Mouse (Mus musculus): ENCODE measurements around the gene Akt2.
A peak's percentile ranks its signal among the peaks of the same experiment; 100 is the strongest.

The Akt2 gene

DNA sequence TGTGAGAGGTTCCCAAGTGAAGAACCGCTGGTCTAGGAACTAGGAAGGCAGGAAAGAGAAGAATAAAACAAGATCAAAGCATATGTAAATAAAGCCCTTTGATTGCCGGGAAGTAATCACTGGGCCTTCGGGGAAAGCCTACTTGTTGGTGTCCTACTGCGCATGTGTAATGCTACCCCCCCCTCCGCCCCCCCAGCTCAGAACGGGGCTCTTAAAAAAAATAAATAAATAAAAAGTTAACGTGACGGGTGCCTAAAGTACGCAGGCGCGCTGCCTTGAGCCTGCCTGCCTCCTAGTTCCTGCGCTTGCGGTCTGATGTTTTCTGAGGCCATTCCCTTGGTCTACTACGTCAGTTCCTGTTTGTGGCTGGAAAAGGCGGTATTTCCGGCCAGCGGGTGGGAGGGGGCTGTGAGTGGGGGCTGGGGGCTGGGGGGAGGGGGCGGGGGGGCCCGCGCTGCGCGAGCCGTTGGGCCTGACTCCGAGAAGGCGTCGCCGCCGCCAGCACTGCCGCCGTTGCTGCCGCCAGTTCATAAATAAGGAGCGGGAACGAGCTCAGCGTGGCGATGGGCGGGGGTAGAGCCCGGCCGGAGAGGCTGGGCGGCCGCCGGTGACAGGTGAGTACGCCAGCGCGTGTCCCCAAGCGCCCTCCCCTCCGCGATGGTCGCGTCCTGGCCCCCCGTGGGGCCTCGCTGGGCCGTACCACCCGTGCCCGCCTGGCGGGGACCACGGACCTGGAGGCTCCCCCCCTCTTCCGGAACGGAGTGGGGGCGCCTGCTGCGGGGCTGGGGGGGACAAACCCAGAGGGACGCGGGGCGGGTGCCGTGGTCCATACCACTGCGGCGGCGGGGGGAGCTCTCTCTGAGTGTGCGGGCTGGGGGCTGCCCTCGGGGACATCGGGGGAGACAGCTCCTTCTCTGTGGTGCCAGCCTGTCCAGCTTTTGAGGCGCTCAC is at the start of gene Akt2:
Gene Akt2, plus strand, starts transcription at position 287 of the 951 bp plus-strand sequence.
- DNase-seq (ENCODE audit: low read depth, low spot score): peak; percentile 83

DNA sequence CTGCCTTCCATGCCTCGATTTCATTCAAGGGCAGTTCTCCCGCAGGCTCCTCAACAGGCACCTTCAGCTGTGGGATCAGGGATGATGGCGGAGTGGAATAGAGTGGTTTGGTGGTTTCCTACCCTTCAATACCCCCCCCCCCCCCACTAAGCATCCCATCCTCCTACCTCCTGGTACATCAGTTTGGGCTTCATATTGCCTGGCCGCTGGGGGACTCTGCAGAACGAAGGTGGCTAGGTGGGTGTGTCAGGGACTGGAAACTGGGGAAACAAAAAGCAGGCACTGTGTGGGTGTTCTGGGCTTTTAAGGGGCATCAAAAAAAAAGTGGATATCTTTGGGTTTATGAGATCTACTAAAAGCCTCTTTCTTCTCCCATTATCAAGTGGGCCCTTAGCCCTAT is 49.4 kb upstream of the Akt2 start:
- DNase-seq (ENCODE audit: low read depth, low spot score): no peak

DNA sequence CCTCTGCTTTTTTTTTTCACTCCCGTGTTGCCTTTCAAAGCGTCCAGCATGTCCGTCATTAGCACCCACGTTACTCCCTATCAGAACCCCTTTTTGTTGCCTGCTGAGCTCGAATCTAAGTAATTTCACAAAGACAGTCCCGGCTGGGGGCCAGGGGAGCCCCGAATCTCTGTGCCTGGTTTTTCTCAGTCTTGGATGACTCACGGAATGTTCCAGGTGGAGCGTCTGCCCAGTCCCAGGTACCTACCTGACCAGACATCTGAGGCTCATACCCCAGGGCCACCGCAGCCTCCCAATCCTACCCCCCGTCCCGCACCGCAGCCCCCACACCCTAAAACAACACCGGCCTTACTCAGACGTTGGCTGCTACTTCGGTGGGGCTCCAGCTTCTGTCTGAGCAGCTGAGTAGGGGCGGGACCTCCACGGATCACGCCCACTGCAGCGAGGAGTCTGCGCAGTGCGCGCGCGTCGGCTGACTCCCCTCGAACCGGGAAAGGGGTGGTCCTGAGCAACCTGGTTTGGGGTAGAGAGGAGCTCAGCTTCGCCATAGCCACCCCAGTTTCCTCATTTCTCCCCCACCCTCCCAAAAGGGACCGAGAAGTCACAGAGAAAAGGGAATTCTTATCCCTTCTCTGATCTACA is 48.8 kb upstream of the Akt2 start:
- DNase-seq (ENCODE audit: low read depth, low spot score): peak; percentile 50

DNA sequence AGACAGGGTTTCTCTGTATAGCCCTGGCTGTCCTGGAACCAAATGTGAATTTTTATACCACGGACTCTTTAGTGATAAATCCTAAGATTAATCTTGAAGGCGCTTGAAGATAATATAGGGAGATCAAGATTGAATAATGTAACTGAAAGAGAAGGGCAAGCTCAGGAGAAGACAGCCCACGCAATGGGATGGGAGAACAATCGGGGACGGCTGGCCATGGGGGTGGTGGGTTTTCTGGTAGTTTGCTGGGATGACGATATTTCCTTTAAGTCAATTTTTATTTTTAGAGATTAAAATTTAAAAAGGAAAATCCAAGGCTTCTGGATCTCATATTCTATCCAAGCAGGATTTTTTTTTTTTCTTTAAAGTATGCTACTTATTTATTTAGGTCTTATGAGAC is 48.3 kb upstream of the Akt2 start:
- no peak for DNase-seq (ENCODE audit: low read depth, low spot score)

DNA sequence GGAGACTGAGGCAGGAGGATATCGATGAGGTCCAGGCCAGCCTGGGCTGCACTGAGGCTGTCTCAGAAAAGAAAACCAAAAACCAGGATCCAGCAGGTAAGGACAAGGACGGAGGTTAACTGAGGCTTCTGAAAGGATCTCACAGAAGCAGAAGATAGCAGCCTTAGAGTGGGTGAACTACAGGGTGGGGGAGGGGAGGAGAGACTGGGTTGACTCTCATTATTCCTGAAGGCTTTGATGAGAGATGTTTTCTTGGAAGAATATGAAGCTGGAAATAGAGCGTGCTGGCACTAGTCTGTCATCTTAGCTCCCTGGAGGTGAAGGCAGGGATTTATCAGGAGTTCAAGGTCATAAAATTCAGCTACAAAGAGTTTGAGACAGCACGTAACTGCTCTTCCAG is 47.5 kb upstream of the Akt2 start:
- DNase-seq (ENCODE audit: low read depth, low spot score): no peak

DNA sequence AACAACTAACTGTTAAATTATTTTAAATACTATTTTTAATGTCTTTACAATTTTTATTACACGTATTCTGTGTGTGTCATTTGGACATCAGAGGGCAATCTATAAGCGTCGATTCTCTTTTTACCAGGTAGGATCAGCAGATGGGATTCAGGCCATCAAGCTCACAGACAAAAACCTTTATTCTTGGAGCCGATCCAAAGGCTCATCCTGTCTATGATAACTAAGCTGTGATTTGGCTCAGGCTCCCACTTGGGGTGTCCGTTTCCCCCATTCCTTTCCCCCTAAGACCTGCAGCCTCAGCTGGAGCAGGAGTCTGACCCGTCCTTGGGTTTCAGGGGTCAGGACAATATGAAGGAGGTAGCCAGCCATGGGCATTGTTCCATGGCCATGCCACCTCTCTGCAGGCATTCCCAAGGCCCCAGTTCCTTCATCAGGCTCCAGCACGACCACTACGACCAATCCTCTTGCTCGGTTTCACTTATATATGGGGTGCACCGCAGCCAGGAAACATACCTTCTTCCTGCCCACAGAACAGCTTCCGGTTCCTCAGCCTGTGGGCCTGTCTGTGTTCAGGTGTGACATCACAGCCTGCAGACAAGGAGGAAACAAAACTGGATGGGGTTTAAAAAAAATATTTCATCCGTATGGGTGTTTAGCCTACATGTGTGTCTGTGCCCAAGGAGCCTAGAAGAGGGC is 46.5 kb upstream of the Akt2 start:
- no peak for DNase-seq (ENCODE audit: low read depth, low spot score)

DNA sequence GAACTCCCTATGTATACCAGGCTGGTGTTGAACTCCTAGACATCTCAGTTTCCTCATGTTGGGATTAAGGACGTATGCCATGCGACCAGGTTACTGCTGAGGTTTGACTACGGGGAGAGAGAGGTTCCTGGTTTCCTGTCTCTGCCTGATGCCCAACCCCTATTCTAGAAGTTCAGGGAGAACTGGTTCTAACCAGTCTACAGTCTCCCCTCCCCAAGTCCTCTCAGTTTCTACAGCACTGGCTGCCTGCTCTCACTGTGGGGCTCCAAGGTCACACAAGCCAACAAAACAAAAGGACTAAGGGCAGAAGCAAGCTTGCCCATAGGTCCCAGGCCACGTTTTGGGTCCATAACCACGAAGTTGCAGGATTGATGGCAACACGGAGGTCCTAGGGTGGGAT is 41.8 kb upstream of the Akt2 start:
- DNase-seq (ENCODE audit: low read depth, low spot score): peak; percentile 61

DNA sequence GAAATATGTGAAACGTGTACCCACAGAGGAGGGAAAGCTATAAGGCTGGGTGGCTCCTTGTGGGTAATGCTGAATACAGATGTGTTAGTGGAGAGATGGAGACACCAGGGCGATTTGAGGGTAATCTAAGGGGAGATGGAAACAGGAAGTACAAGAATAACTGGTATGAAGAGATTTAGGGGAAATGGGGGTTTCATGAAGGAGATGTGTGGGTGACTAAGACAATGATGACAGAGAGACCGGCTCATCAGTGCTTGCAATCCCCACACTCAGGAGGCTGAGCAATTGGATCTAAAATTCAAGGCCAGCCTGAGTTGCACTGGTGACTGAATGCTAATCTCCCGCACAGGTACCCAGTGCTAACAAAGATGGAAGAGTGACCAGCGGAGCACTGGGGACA is 39.3 kb upstream of the Akt2 start:
- DNase-seq (ENCODE audit: low read depth, low spot score): no peak

DNA sequence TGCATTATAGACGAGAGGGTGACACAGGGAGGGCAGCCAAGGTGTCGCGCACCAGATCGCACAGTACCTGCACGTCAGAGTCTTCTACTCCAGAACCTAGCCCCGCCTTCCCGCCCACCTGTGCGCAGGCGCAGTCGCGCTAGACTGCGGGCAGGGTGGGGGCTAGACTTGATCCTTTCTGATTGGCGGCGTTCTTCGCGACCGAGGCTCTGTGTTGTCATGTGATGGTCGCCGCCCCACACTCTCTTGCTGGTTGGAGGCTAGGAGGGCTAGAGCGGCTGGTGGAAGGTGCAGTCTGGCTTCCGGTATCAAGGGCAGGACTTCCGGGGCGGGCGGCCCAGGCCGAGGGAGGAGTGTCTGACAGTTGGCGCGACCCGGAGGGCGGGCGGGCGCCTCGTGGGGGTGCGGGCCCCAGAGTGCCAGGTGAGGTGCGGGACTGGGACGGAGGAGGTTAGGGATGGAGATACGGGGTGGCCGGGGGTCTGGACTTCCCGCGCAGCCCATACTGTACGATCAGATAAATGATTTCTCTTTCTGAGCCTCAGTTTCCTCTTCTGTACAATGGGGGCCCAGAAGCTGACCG is 38.3 kb upstream of the Akt2 start, which contains the start of the genes Pld3 and 2310022A10Rik:
Gene Pld3, minus strand, starts transcription at position 288 of the 583 bp plus-strand sequence.
Gene 2310022A10Rik, plus strand, starts transcription at position 303 of the 583 bp plus-strand sequence.
- peak; percentile 94 for DNase-seq (ENCODE audit: low read depth, low spot score)

DNA sequence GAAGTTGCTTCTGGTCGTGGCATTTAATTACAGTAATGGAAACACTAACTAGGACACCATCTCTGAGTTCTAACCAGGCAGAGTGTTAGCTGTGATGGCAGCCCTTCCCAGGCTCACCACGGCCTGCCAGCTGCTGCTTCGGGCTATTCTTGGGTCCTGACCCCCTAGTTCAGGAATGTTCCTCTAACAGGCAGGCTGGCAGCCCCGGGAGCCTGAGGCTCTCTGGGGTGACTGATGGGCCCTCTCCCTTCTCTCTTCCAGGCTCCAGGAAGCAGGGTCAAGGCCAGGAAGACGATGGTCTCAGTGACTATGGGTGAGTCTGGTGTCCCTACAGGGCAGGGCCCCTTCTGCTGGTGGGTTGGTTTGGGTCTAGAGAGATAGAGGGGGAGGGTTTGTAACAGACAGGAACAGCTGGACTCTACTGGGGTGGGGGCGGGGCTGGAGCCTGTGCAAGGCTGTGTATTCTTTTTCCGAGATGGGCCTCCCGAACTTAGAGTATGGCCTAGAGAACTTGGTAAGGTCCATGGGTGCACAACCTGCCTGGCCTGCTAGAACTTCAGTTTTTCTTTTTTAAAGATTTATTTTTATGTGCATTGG is 31.0 kb upstream of the Akt2 start:
- no peak for DNase-seq (ENCODE audit: low read depth, low spot score)

DNA sequence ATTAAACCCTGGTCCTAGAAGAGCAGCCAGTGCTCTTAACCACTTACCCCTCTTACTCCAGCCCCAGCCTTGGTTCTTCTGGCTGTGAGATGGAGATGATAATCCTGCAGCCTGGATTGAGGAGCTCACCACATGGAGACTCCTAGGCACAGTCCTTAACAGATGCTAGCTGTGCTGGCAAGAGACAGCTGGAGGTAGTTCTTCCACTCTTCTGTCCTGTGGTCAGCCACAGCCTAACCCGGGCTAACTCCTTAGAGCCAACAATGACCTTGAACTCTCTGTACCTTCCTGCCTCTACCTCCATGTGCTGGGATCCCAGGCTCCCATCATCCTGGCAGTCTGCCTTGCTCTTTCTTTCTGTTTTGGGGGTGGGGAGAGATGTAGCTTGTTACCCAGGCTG is 30.4 kb upstream of the Akt2 start:
- no peak for DNase-seq (ENCODE audit: low read depth, low spot score)

DNA sequence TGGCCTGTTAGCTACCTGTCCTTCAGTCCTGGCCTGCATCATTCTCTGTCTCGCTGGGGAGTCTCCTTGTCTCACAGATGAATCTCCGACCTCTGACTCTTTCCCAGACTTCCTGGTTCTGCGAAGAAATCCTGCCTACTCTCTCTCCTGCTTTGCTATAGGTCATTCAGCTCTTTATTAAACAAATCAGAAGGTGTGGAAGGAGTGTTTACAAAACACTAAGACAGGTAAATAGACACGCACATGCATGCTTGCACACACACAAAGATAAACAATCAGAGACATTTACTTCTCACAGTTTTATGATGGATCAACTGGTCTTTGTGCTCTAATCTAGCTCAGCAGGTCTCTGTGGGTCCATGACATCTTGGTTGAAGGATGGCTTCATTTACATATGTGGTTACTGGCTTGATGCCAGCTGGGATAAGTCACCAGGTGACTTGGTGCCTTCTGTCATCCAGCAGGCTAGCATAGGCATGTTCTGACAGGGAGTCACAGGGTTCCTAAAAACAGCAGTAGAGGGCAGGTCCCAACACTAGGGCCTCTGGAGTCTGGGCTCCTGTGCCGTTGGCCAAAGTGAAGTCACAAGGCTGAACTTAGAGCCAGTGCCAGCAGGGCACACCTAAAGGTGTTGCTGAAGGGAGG is 21.6 kb upstream of the Akt2 start:
- no peak for DNase-seq (ENCODE audit: low read depth, low spot score)

DNA sequence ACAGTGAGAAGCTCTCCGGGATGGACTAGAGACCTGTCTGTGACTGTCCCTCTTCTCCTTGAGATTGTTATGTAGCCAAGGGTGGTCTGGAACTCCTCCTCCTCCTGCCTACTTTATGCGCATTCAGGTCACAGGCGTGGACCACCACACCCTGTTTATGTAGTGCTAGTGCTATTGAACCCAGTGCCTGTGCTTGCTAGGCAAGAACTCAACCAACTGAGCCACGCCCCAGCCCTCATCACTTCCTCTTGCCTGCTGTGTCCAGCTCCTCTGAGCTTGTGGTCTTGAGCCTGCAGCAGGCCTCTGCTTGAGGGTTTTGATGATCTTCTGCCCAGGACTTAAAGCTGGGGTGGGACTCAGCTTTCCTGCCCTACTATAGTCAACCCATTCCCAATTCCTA is 19.2 kb upstream of the Akt2 start:
- DNase-seq (ENCODE audit: low read depth, low spot score): peak; percentile 40

DNA sequence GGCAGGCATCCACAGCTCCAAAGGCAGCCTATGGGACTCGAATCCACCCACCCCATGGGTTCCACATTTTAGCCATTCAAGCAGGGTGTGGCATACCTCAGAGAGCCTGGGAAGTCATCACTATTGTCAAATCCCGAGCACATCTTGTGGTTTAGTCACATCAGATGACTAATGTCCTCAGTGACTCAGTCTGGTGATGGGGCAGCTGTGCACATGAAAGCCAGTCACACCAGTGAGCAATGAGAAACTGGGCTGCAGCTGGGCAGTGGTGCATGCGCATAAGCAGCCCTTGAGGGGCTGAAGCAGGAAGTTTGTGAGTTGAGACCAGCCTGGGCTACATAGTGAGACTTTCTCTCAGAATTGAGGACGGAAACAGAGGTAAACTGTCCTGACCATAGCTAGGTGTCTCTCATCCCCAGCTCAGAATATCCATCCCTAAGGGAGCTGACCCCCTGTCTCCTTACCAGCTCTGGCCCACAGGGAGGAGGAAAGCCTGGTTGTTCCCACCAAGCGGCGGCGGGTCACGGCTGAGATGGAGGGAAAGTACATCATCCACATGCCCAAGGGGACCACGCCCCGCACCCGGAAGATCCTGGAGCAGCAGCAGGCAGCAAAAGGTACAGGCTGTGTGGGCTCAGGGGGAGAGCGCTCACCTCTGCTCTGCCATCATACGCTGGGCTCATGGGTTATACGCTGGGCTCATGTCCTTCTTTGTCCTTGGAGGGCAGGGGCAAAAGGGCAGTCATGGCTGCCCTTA is 17.1 kb upstream of the Akt2 start:
- DNase-seq (ENCODE audit: low read depth, low spot score): no peak

DNA sequence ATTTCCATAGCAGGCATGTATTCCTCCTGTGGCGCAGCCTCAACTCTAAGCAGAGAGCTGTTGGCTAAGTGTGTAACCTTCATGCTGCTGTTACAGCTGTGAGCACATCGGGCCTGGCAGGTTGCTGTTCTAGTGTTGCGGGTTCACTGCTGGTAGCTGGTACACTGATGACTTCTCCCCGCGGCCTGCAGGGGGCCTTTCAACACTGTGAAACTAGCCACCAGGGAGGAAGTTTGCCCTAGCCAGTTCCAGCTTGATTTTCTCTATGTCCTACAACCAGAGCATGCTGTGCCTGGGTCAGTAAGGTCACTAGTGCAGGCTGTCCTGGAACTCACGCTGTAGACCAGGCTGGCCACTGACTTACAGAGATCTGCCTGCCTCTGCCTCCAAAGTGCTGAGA is 14.4 kb upstream of the Akt2 start:
- DNase-seq (ENCODE audit: low read depth, low spot score): no peak

DNA sequence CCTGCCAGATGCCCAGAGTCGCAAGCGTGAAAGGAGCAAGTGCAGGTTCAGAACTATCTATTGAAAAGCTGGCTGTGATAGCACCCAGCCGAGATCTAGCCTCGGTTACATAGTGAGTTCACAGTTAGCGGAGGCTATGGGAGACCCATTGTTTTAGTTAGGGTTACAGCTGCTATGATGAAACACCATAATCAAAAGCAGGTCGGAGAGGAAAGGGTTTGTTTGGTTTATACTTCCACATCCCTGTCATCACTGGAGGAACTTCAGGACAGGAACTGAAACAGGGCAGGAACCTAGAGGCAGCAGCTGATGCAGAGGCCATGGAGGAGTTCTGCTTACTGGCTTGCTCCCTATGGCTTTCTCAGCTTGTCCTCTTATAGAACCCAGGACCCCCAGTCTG is 13.8 kb upstream of the Akt2 start:
- no peak for DNase-seq (ENCODE audit: low read depth, low spot score)

DNA sequence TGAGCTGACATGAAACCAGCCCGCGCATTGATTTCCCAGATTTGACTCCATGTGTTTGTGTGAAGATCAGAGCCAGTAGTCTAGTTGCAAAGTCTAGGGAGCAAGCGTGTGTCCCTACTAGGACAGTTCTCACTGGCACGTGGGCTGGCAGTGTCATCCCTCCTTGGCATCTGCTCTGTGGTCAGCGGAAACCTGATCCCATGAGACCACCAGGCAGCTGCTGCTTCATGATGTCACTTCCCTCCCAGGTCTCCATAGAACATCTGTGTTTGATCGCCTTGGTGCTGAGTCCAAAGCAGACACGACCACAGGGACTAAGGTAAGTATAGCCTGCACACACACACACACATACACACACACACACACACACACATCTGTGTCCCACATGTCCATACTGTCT is 12.9 kb upstream of the Akt2 start:
- no peak for DNase-seq (ENCODE audit: low read depth, low spot score)

DNA sequence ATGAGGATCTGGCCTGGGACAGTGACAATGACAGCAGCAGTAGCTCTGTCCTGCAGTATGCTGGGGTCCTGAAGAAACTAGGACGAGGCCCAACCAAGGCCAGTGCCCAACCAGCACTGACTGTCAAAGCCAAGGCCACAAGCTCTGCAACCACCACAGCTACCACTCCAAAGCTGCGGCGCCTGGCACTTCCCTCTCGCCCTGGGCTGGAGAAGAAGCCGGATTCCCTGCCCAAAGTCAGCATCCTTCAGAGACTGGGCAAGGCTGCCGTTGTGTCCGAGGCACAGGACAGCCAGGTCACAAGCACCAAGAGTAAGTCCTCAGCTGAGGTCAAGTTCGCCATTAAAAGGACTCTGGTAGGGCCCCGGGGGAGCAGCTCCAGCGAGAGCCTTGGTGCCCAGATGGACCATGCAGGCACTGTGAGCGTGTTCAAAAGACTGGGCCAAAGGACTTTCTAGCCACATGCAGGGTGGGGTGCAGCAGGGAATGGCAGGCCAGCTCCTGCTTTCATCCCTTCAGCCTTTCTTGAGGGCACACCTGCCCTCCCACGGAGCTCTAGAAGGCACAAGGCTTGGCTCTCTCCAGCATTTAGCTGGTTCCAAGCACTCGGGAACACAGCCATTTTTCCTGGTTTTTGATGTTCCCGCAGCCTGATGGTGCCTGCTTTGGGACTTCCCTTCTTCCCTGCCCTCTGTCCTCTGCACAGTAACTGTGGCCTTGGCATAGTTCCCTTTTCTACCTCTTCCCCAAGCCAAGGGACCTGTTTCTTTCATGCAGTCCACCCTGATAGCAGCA is 10.8 kb upstream of the Akt2 start:
- no peak for DNase-seq (ENCODE audit: low read depth, low spot score)

DNA sequence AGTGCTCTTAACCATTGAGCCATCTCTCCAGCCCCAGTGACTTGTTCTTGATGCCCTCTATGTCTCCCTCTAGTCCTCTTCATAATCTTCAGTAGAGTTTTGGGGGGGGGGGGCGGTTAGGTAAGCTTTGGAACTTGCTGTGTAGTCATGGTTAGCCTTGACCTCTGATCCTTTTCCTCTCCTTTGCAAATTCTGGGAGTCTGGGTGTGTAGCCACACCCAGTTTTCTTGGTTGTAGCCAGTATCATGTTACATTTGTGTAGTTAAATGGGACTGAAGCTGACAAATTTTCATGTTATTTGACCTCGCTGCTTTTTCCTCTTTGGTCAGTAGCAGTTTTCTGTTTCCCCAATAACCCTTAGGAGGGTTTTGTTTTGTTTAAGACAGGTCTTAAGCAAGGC is 4.5 kb upstream of the Akt2 start:
- DNase-seq (ENCODE audit: low read depth, low spot score): no peak

All from WW6 (cell line).